Mouse (Mus musculus) embryonic fibroblast, embryonic 13.5 days (primary cell): ENCODE measurements around the gene Rpl10l. TPM values are rescaled to one million over a fixed set of nuclear protein-coding genes. Genes with fewer than 3 reads are reported as not detected.

Experiments used
- H3K27ac ChIP-seq: 2 replicates; pipeline ENCODE4 v1.5.1; 2012; ENCODE audit warnings: low read length, control low read depth, inconsistent platforms; ENCODE audit not compliant: insufficient read depth
- H3K4me1 ChIP-seq: 2 replicates; pipeline ENCODE4 v1.6.1; 2011; ENCODE audit warnings: low read length; ENCODE audit not compliant: control insufficient read depth, insufficient read depth
- H3K4me3 ChIP-seq: 2 replicates; pipeline ENCODE4 v1.5.1; 2011; ENCODE audit warnings: mild to moderate bottlenecking, control low read depth, low read length; ENCODE audit not compliant: insufficient read depth
- CTCF ChIP-seq: IDR thresholded peaks from 2 replicates; pipeline ENCODE4 v1.5.1; 2011; ENCODE audit warnings: mild to moderate bottlenecking, control low read depth, low read length, moderate library complexity, borderline replicate concordance; ENCODE audit not compliant: insufficient read depth
- POLR2A ChIP-seq: IDR thresholded peaks from 2 replicates; pipeline ENCODE4 v1.6.1; 2011; ENCODE audit warnings: low read depth, mild to moderate bottlenecking, control low read depth, low read length, moderate library complexity
- polyA plus RNA-seq: library from polyadenylated mRNA; stranded (reverse); fragments of >200 nt; gene quantifications from 2 replicates; pipeline ENCODE4 v1.2.4, GENCODE M21; 2011; ENCODE audit warnings: low read depth; ENCODE audit not compliant: missing spikeins, insufficient read length

Gene Rpl10l
- not detected in 2 replicates for polyA plus RNA-seq

GRCm38 (mm10) chr12:66283991-66284622 is at the start of gene Rpl10l:
Rpl10l (minus strand) TSS chr12:66284401.
- no peak within 1 kb of the TSS for H3K4me3 ChIP-seq
- TF ChIP-seq POLR2A = no peak
- no peak for TF ChIP-seq CTCF
- H3K27ac ChIP-seq = no peak within 1 kb of the TSS
- no peaks in the 10 kb centered on the region for H3K4me1 ChIP-seq

GRCm38 (mm10) chr12:66275890-66276289 is 8.3 kb downstream of the Rpl10l start:
- no peak overlapping the region for H3K27ac ChIP-seq
- H3K4me3 ChIP-seq = no peak overlapping the region
- no peaks in the 10 kb centered on the region for H3K4me1 ChIP-seq
- no peak for TF ChIP-seq CTCF
- no peak for TF ChIP-seq POLR2A

- no peak overlapping the region for H3K4me3 ChIP-seq
- H3K4me1 ChIP-seq = no peaks in the 10 kb centered on the region
- TF ChIP-seq CTCF (no peak), POLR2A (no peak)
- no peak overlapping the region for H3K27ac ChIP-seq
Measured at GRCm38 (mm10) chr12:66245461-66246099, 38.6 kb downstream of the Rpl10l start.

GRCm38 (mm10) chr12:66234158-66234557 is 50.0 kb downstream of the Rpl10l start:
- Histone ChIP-seq H3K4me3 (no peak overlapping the region), H3K4me1 (no peaks in the 10 kb centered on the region), H3K27ac (no peak overlapping the region)
- TF ChIP-seq CTCF = no peak
